Mouse (Mus musculus) stomach, embryonic 15.5 days (tissue): ENCODE measurements around the gene Dbnl. TPM values are rescaled to one million over a fixed set of nuclear protein-coding genes. Genes with fewer than 3 reads are reported as not detected.
A peak's percentile ranks its signal among the peaks of the same experiment; 100 is the strongest.

Source experiments
- ATAC-seq: fragments of 200-750 bp; cut with Nextera tagmentation; 2 replicates; pipeline ENCODE4 v1.8.0; 2017; ENCODE audit warnings: low read depth, moderate number of reproducible peaks, moderate TSS enrichment; ENCODE audit not compliant: insufficient read depth, low FRiP score
- H3K27ac ChIP-seq: fragments of 300-500 bp; sonication (generic); 2 replicates; pipeline ENCODE4 v1.5.1; 2015; ENCODE audit warnings: mild to moderate bottlenecking, inconsistent platforms
- H3K27me3 ChIP-seq: fragments of 300-500 bp; sonication (generic); replicated peaks from 2 replicates; pipeline ENCODE4 v1.6.1; 2015; ENCODE audit warnings: inconsistent platforms
- H3K36me3 ChIP-seq: fragments of 300-500 bp; sonication (generic); 2 replicates; pipeline ENCODE4 v1.6.1; 2015; ENCODE audit warnings: inconsistent platforms
- H3K4me1 ChIP-seq: fragments of 300-500 bp; sonication (generic); 2 replicates; pipeline ENCODE4 v1.6.1; 2015; ENCODE audit warnings: inconsistent platforms
- H3K4me2 ChIP-seq: fragments of 300-500 bp; sonication (generic); 2 replicates; pipeline ENCODE4 v1.6.1; 2015; ENCODE audit warnings: mild to moderate bottlenecking, inconsistent platforms
- H3K4me3 ChIP-seq: fragments of 300-500 bp; sonication (generic); replicated peaks from 2 replicates; pipeline ENCODE4 v1.5.1; 2015; ENCODE audit warnings: inconsistent platforms
- H3K9ac ChIP-seq: fragments of 300-500 bp; sonication (generic); 2 replicates; pipeline ENCODE4 v1.6.1; 2015; ENCODE audit warnings: inconsistent platforms
- H3K9me3 ChIP-seq: fragments of 300-500 bp; sonication (generic); 2 replicates; pipeline ENCODE4 v1.6.1; 2016; ENCODE audit warnings: inconsistent platforms
- WGBS: fragments of 180-500 bp; shearing (Covaris S2); methylation state at CpG from one replicate; pipeline ENCODE4 v1.1.7; 2015; 5-methylcytosine and 5-hydroxymethylcytosine counted together
- polyA plus RNA-seq: library from polyadenylated mRNA; unstranded; fragments of >200 nt; fragmentation: Nextera tagmentation; extraction: Ambion mirVana; gene quantifications from 2 replicates; pipeline ENCODE4 v1.2.1, GENCODE M21; 2015

The Dbnl gene
- polyA plus RNA-seq, 1 experiment from 2014 or later = 111 TPM

- WGBS = 78% methylated on average over 6 of the region's 6 CpGs
- no peak overlapping the region for H3K9ac ChIP-seq
- no peak overlapping the region for H3K4me3 ChIP-seq
- H3K27ac ChIP-seq = no peak overlapping the region
- H3K9me3 ChIP-seq = no peaks in the 10 kb centered on the region
- no peak overlapping the region for H3K4me2 ChIP-seq
- no peak for ATAC-seq
- 0 out of 2 replicates have a peak, but pooled peaks cover 4% of the 10 kb centered on the region for H3K36me3 ChIP-seq
- H3K4me1 ChIP-seq = no peaks in the 10 kb centered on the region
- H3K27me3 ChIP-seq = no peaks in the 10 kb centered on the region
Observed at GRCm38 (mm10) chr11:5766019-5766418, 22.3 kb upstream of the Dbnl start.

DNA sequence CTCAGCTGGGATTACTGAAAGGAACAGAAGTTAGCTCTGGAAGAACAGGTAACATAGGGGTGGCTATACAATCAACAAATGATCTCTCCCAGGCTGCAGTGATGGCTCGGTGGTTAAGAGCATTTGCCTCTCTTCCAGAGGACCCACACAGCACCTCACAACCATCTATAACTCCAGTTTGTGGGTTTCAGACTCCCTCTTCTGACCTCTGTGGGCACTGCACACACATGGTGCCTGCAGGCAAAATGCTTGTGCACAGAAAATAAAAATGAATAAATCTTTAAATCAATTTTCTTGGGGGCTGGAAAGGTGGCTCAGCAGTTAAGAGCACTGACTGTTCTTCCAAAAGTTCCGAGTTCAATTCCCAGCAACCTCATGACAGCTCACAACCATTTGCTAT is 9.8 kb upstream of the Dbnl start:
- no peak for ATAC-seq
- no peaks in the 10 kb centered on the region for H3K4me1 ChIP-seq
- no peak overlapping the region for H3K9ac ChIP-seq
- H3K27me3 ChIP-seq = no peaks in the 10 kb centered on the region
- H3K4me2 ChIP-seq = no peak overlapping the region
- H3K4me3 ChIP-seq = no peak overlapping the region
- H3K36me3 ChIP-seq = no peaks in the 10 kb centered on the region
- H3K27ac ChIP-seq = no peak overlapping the region
- WGBS = 73% methylated on average over 2 of the region's 2 CpGs
- no peaks in the 10 kb centered on the region for H3K9me3 ChIP-seq

DNA sequence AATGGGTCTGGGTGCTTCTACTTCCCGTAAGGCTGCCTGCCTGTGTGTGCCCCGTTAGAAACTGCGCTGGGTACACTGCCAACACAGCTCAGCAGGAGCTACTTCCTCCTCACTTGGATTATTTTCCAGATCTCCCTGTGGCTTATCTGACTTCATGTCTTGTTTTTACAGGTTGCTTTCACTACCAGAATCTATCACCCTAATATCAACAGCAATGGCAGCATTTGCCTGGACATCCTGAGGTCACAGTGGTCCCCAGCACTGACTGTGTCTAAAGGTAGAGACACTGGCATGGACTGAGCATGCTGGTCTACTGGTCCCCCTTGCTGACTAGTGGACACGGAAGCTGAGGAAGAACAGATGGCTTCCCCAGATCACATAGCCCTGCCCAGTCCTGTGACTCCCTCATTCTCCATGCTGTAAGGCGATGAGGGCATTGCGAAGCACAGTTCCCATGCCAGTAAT is 8.2 kb upstream of the Dbnl start:
- no peaks in the 10 kb centered on the region for H3K4me1 ChIP-seq
- no peak overlapping the region for H3K27ac ChIP-seq
- ATAC-seq = no peak
- H3K9me3 ChIP-seq = no peaks in the 10 kb centered on the region
- no peaks in the 10 kb centered on the region for H3K27me3 ChIP-seq
- no peak overlapping the region for H3K4me3 ChIP-seq
- H3K36me3 ChIP-seq = no peaks in the 10 kb centered on the region
- H3K9ac ChIP-seq = no peak overlapping the region
- no peak overlapping the region for H3K4me2 ChIP-seq
- 92% methylated on average over 6 of the region's 6 CpGs for WGBS

- H3K27ac ChIP-seq = no peak overlapping the region; the same call in 1 of the 2 replicates
- ATAC-seq = peak; percentile 74
- no peaks in the 10 kb centered on the region for H3K27me3 ChIP-seq
- H3K4me3 ChIP-seq = no peak overlapping the region
- H3K9me3 ChIP-seq = no peaks in the 10 kb centered on the region
- no peak overlapping the region for H3K9ac ChIP-seq
- 63% methylated on average over 8 of the region's 8 CpGs for WGBS
- H3K36me3 ChIP-seq = no peaks in the 10 kb centered on the region
- no peak overlapping the region for H3K4me2 ChIP-seq
- 0 out of 2 replicates have a peak, but pooled peaks cover 1% of the 10 kb centered on the region for H3K4me1 ChIP-seq
Observed at GRCm38 (mm10) chr11:5782199-5782944, 5.9 kb upstream of the Dbnl start.

GRCm38 (mm10) chr11:5785732-5786131 is 2.6 kb upstream of the Dbnl start:
- Histone ChIP-seq H3K27me3 (no peaks in the 10 kb centered on the region), H3K36me3 (no peaks in the 10 kb centered on the region), H3K4me3 (no peak overlapping the region), H3K4me1 (peaks cover 17% of the 10 kb centered on the region), H3K4me2 (no peak overlapping the region), H3K9me3 (no peaks in the 10 kb centered on the region), H3K9ac (no peak overlapping the region), H3K27ac (no peak overlapping the region)
- no peak for ATAC-seq

DNA sequence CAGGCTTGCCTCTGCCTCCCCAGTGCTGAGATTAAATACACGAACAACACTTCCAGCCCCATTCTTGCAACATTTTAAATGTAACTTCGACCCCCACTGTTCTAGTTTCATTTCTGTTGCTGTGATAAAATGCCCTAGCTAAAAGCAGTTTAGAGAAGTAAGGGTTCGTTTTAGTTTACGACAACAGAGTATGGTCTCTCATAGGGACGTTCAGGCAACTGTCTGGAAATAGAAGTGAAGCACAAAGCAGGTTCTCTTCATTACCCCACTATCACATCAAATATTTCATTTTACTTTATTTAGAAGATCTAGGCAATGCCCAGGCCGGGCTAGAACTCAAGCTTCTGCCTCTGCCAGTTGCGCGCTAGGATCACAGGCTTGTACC is 625 bp upstream of the Dbnl start:
- Histone ChIP-seq H3K4me1 (peaks cover 17% of the 10 kb centered on the region), H3K9ac (peak overlapping the region; percentile 55; the same call in 1 of the 2 replicates), H3K4me2 (peak overlapping the region; percentile 62), H3K4me3 (peak overlapping the region; percentile 61), H3K36me3 (peaks cover 10% of the 10 kb centered on the region; the same call in 1 of the 2 replicates), H3K9me3 (no peaks in the 10 kb centered on the region), H3K27ac (peak overlapping the region; percentile 88), H3K27me3 (no peaks in the 10 kb centered on the region)
- 29% methylated on average over 8 of the region's 8 CpGs for WGBS
- no peak for ATAC-seq

DNA sequence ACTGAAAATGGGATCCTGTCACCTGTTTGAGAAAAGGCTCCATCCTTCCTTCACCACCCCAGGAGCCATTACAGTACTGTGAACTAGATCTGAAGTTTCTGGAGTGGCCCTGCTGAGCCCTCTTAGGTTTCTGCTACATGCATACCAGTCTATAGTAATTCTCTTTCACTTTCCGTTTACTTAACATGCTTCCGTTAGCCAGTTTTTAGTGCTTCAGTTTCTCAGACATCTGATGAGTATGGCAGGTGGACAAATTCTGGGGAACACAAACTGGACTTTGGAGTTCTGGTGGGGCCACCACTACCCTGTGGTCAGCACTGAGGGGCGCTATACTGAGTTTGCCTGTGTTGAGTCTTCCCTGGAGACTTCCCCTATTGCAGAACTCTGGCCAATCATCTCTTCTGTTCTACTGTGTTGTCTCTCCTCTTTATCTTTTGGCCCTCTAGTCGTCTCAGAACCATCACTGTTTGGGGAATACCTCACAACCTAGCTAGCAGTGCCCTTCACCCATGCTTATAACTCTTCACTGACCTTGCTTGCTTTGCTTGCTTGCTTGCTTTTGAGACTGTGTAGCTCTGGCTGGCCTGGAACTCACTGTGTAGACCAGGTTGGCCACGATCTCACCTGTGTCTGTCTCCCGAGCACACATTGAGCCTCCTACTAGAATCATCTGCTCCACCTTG is 924 bp downstream of the Dbnl start:
- no peaks in the 10 kb centered on the region for H3K27me3 ChIP-seq
- H3K9ac ChIP-seq = peak overlapping the region; percentile 57
- H3K36me3 ChIP-seq = peaks cover 17% of the 10 kb centered on the region
- ATAC-seq = no peak
- H3K4me3 ChIP-seq = peak overlapping the region; percentile 61
- 45% methylated on average over 6 of the region's 6 CpGs for WGBS
- peaks cover 17% of the 10 kb centered on the region for H3K4me1 ChIP-seq
- no peaks in the 10 kb centered on the region for H3K9me3 ChIP-seq
- peak overlapping the region; percentile 62 for H3K4me2 ChIP-seq
- peak overlapping the region; percentile 88 for H3K27ac ChIP-seq

GRCm38 (mm10) chr11:5789754-5790333 is 1.6 kb downstream of the Dbnl start:
- Histone ChIP-seq H3K36me3 (peaks cover 17% of the 10 kb centered on the region), H3K4me1 (peaks cover 17% of the 10 kb centered on the region), H3K27ac (peak overlapping the region; percentile 88; the same call in 1 of the 2 replicates), H3K9me3 (no peaks in the 10 kb centered on the region), H3K4me2 (peak overlapping the region; percentile 62), H3K4me3 (peak overlapping the region; percentile 61; the same call in 1 of the 2 replicates), H3K9ac (no peak overlapping the region), H3K27me3 (no peaks in the 10 kb centered on the region)
- 72% methylated on average over 3 of the region's 3 CpGs for WGBS
- ATAC-seq = no peak

DNA sequence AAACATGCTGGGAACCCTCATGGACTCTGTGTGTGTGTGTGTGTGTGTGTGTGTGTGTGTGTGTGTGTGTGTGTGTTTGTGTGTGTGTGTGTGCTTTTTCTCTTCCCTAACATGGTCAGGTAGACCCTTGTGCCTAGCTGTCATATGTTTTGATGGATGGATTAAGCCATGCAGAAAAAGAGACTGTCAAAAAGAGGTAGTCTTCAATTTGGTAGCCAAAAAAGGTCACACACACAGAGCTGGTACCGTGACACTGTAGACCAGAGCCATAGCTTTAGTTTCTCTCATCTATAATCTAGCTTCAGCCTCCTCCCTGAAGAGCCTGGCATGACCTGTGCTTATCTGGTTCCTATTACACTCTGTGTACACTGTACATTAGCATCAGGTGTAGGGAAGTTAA is 2.1 kb downstream of the Dbnl start:
- Histone ChIP-seq H3K27ac (no peak overlapping the region), H3K4me2 (0 out of 2 replicates have a peak overlapping the region, but pooled peaks have one; percentile 62), H3K9me3 (no peaks in the 10 kb centered on the region), H3K36me3 (peaks cover 17% of the 10 kb centered on the region), H3K9ac (no peak overlapping the region), H3K4me3 (no peak overlapping the region), H3K4me1 (peaks cover 17% of the 10 kb centered on the region), H3K27me3 (no peaks in the 10 kb centered on the region)
- WGBS = 92% methylated on average over 1 of the region's 1 CpGs
- ATAC-seq = no peak

DNA sequence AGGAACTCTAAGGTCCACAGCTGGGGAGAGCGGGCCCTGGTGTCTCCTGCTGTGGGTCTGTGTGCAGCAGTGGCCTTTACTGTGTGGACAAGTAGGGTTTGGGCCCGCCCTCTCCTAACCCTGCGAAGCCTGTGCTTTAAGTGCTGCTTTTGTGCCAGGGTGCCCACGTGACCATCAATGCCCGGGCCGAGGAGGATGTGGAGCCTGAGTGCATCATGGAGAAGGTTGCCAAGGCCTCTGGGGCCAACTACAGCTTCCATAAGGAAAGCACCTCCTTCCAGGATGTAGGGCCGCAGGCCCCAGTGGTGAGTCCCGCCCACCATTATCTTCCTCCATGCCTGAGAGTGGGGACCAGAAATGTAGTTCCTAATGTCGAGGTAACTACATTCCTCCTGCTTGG is 7.0 kb downstream of the Dbnl start:
- Histone ChIP-seq H3K4me2 (no peak overlapping the region), H3K9ac (no peak overlapping the region), H3K4me3 (no peak overlapping the region), H3K9me3 (no peaks in the 10 kb centered on the region), H3K4me1 (0 out of 2 replicates have a peak, but pooled peaks cover 4% of the 10 kb centered on the region), H3K27ac (no peak overlapping the region), H3K27me3 (no peaks in the 10 kb centered on the region), H3K36me3 (peaks cover 57% of the 10 kb centered on the region)
- WGBS = 87% methylated on average over 9 of the region's 9 CpGs
- no peak for ATAC-seq

- H3K9ac ChIP-seq = no peak overlapping the region
- no peak overlapping the region for H3K4me3 ChIP-seq
- no peak for ATAC-seq
- peaks cover 62% of the 10 kb centered on the region for H3K36me3 ChIP-seq
- no peaks in the 10 kb centered on the region for H3K9me3 ChIP-seq
- H3K4me1 ChIP-seq = 0 out of 2 replicates have a peak, but pooled peaks cover 4% of the 10 kb centered on the region
- no peak overlapping the region for H3K27ac ChIP-seq
- WGBS = 89% methylated on average over 7 of the region's 7 CpGs
- H3K4me2 ChIP-seq = no peak overlapping the region
- H3K27me3 ChIP-seq = no peaks in the 10 kb centered on the region
Observed at GRCm38 (mm10) chr11:5795706-5796105, 7.4 kb downstream of the Dbnl start.

- no peak overlapping the region for H3K4me3 ChIP-seq
- 0 out of 2 replicates have a peak, but pooled peaks cover 4% of the 10 kb centered on the region for H3K4me1 ChIP-seq
- no peak overlapping the region for H3K9ac ChIP-seq
- no peak overlapping the region for H3K4me2 ChIP-seq
- ATAC-seq = no peak
- no peak overlapping the region for H3K27ac ChIP-seq
- WGBS = 84% methylated on average over 15 of the region's 15 CpGs
- H3K9me3 ChIP-seq = no peaks in the 10 kb centered on the region
- H3K27me3 ChIP-seq = no peaks in the 10 kb centered on the region
- peaks cover 60% of the 10 kb centered on the region for H3K36me3 ChIP-seq
Observed at GRCm38 (mm10) chr11:5796939-5797338, 8.7 kb downstream of the Dbnl start.
